Mouse (Mus musculus) hindlimb bud, embryonic 11.5 days (tissue): Measurements from ENCODE around the gene Tyro3.

Experiments used
- DNase-seq: peaks from one replicate; pipeline ENCODE4 v3.0.0-alpha.2; 2012; ENCODE audit warnings: low read depth, low spot score; ENCODE audit errors: extremely low spot score

Tyro3 gene

GRCm38 (mm10) chr2:119853811-119854210 lies 56.3 kb downstream of the Tyro3 start:
- no peak for DNase-seq

GRCm38 (mm10) chr2:119855310-119855850 lies 57.8 kb downstream of the Tyro3 start:
- DNase-seq = no peak

- no peak for DNase-seq
Observed at GRCm38 (mm10) chr2:119857341-119857740, 59.8 kb downstream of the Tyro3 start.

GRCm38 (mm10) chr2:119864484-119864883 lies 67.0 kb downstream of the Tyro3 start:
- no peak for DNase-seq
